Mouse (Mus musculus) lung, postnatal 0 days (tissue): ENCODE measurements around the gene Etv6. TPM values are rescaled to one million over a fixed set of nuclear protein-coding genes. Genes with fewer than 3 reads are reported as not detected.

ENCODE experiments used
- ATAC-seq: fragments of 200-750 bp; cut with Nextera tagmentation; 2 replicates; pipeline ENCODE4 v1.8.0; 2017; ENCODE audit warnings: moderate library complexity
- DNase-seq: peaks from one replicate; pipeline ENCODE4 v3.0.0-alpha.2; 2016; ENCODE audit warnings: low spot score
- H3K27ac ChIP-seq: fragments of 300-500 bp; sonication (generic); 2 replicates; pipeline ENCODE4 v1.5.1; 2014; ENCODE audit warnings: antibody characterized with exemption, mild to moderate bottlenecking, low read length, mixed read lengths
- H3K27me3 ChIP-seq: fragments of 300-500 bp; sonication (generic); replicated peaks from 2 replicates; pipeline ENCODE4 v1.6.1; 2014; ENCODE audit warnings: low read length, mixed read lengths; ENCODE audit not compliant: insufficient read depth
- H3K36me3 ChIP-seq: fragments of 300-500 bp; sonication (generic); 2 replicates; pipeline ENCODE4 v1.6.1; 2014; ENCODE audit warnings: low read length, mixed read lengths; ENCODE audit not compliant: insufficient read depth
- H3K4me1 ChIP-seq: fragments of 300-500 bp; sonication (generic); 2 replicates; pipeline ENCODE4 v1.6.1; 2014; ENCODE audit warnings: antibody characterized with exemption, low read depth, low read length, mixed read lengths; ENCODE audit not compliant: insufficient read depth
- H3K4me2 ChIP-seq: fragments of 300-500 bp; sonication (generic); replicated peaks from 2 replicates; pipeline ENCODE4 v1.6.1; 2014; ENCODE audit warnings: low read depth, mild to moderate bottlenecking, low read length, moderate library complexity, mixed read lengths
- H3K4me3 ChIP-seq: fragments of 300-500 bp; sonication (generic); 2 replicates; pipeline ENCODE4 v1.5.1; 2014; ENCODE audit warnings: low read depth, low read length
- H3K9ac ChIP-seq: fragments of 300-500 bp; sonication (generic); replicated peaks from 2 replicates; pipeline ENCODE4 v1.6.1; 2014; ENCODE audit warnings: low read depth, mild to moderate bottlenecking
- H3K9me3 ChIP-seq: fragments of 300-500 bp; sonication (generic); 2 replicates; pipeline ENCODE4 v1.6.1; 2016; ENCODE audit warnings: low read length, mixed read lengths
- CTCF ChIP-seq: IDR thresholded peaks from 2 replicates; pipeline ENCODE4 v1.5.1; 2016; ENCODE audit warnings: antibody characterized with exemption, mild to moderate bottlenecking
- EP300 ChIP-seq: IDR thresholded peaks from 2 replicates; pipeline ENCODE4 v1.6.1; 2016; ENCODE audit warnings: antibody characterized with exemption, mild to moderate bottlenecking, control low read depth
- WGBS: fragments of 180-500 bp; shearing (Covaris S2); extraction: QIAGEN DNeasy Blood & Tissue Kit; methylation state at CpG from one replicate; pipeline ENCODE4 v1.1.7; 2014; 5-methylcytosine and 5-hydroxymethylcytosine counted together
- polyA plus RNA-seq: library from polyadenylated mRNA; unstranded; fragments of >200 nt; fragmentation: Nextera tagmentation; extraction: Ambion mirVana; gene quantifications from 2 replicates; pipeline ENCODE4 v1.2.1, GENCODE M21; 2015

Gene Etv6
- polyA plus RNA-seq, 1 experiment from 2014 or later, result 5.5 TPM

GRCm38 (mm10) chr6:134210675-134211457 is 175.4 kb downstream of the Etv6 start:
- no peak for ATAC-seq
- no peaks in the 10 kb centered on the region for H3K9me3 ChIP-seq
- peaks cover 17% of the 10 kb centered on the region; the same call in 1 of the 2 replicates for H3K4me1 ChIP-seq
- H3K27me3 ChIP-seq, result no peaks in the 10 kb centered on the region
- H3K4me3 ChIP-seq, result no peak overlapping the region
- peak overlapping the region; percentile 32; the same call in 1 of the 2 replicates for H3K27ac ChIP-seq
- H3K9ac ChIP-seq, result no peak overlapping the region
- TF ChIP-seq CTCF (no peak), EP300 (no peak)
- DNase-seq, result no peak
- WGBS, result 67% methylated on average over 13 of the region's 13 CpGs
- H3K4me2 ChIP-seq, result no peak overlapping the region
- H3K36me3 ChIP-seq, result no peaks in the 10 kb centered on the region

DNA sequence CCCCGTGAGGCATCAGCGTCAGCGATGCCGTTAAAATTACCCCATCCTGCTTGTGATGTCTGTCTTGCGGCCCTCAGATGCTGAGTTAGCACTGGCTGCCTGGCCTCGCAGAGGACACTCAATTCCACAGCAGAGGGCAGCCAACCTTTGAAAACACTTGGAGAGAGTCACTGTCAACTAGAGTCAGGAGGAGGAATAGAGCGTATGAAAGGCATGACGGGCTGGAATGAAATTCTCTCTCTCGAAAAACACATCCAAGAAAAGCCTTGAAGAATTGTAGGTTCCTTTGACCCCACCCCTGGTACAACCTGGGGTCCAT is 175.9 kb downstream of the Etv6 start:
- H3K9me3 ChIP-seq, result no peaks in the 10 kb centered on the region
- ATAC-seq, result peak; percentile 8; the same call in 1 of the 2 replicates
- H3K27me3 ChIP-seq, result no peaks in the 10 kb centered on the region
- TF ChIP-seq CTCF (peak; percentile 39), EP300 (no peak)
- H3K9ac ChIP-seq, result no peak overlapping the region
- H3K4me1 ChIP-seq, result peaks cover 16% of the 10 kb centered on the region; the same call in 1 of the 2 replicates
- peak; percentile 43 for DNase-seq
- H3K4me2 ChIP-seq, result no peak overlapping the region
- H3K4me3 ChIP-seq, result no peak overlapping the region
- 68% methylated on average over 9 of the region's 9 CpGs for WGBS
- no peaks in the 10 kb centered on the region for H3K36me3 ChIP-seq
- H3K27ac ChIP-seq, result 0 out of 2 replicates have a peak overlapping the region, but pooled peaks have one; percentile 32

DNA sequence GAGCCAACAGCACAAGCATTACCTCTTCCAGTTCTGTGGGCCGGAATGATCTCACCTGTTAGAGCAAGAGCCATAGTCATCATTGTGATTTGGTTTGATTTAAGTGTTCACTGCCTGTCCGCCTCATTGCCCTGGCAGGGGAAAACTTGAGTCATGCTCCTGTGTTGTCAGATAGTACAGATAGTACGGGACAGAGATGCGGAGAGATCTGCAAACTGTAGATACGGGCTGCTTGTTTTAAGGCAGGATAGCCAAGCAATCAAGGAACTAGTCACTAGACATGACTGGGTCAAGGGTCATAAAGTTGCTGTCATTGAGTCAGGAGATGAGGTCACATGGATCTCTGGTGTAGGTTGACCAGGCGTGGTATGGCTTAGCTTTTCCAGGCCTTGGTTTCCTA is 182.2 kb downstream of the Etv6 start:
- no peaks in the 10 kb centered on the region for H3K9me3 ChIP-seq
- no peaks in the 10 kb centered on the region for H3K36me3 ChIP-seq
- 95% methylated on average over 6 of the region's 6 CpGs for WGBS
- H3K27ac ChIP-seq, result no peak overlapping the region
- no peak overlapping the region for H3K4me3 ChIP-seq
- no peak for TF ChIP-seq CTCF
- TF ChIP-seq EP300, result no peak
- peaks cover 13% of the 10 kb centered on the region; the same call in 1 of the 2 replicates for H3K4me1 ChIP-seq
- no peak overlapping the region for H3K9ac ChIP-seq
- H3K27me3 ChIP-seq, result no peaks in the 10 kb centered on the region
- DNase-seq (no peak), ATAC-seq (no peak)
- no peak overlapping the region for H3K4me2 ChIP-seq

- Histone ChIP-seq H3K9ac (no peak overlapping the region), H3K27ac (no peak overlapping the region), H3K4me3 (no peak overlapping the region), H3K9me3 (no peaks in the 10 kb centered on the region), H3K36me3 (no peaks in the 10 kb centered on the region), H3K4me1 (peaks cover 13% of the 10 kb centered on the region; the same call in 1 of the 2 replicates), H3K4me2 (no peak overlapping the region), H3K27me3 (no peaks in the 10 kb centered on the region)
- DNase-seq (no peak), ATAC-seq (no peak)
- no peak for TF ChIP-seq EP300
- no peak for TF ChIP-seq CTCF
- WGBS, result 76% methylated on average over 3 of the region's 3 CpGs
Measured at GRCm38 (mm10) chr6:134218441-134218840, 182.9 kb downstream of the Etv6 start.

- Histone ChIP-seq H3K4me2 (no peak overlapping the region), H3K4me3 (no peak overlapping the region), H3K4me1 (peaks cover 13% of the 10 kb centered on the region; the same call in 1 of the 2 replicates), H3K36me3 (no peaks in the 10 kb centered on the region), H3K9ac (no peak overlapping the region), H3K27ac (no peak overlapping the region), H3K9me3 (no peaks in the 10 kb centered on the region), H3K27me3 (no peaks in the 10 kb centered on the region)
- no peak for ATAC-seq
- peak; percentile 69 for DNase-seq
- WGBS, result 19% methylated on average over 6 of the region's 6 CpGs
- TF ChIP-seq EP300 (no peak), CTCF (no peak)
Measured at GRCm38 (mm10) chr6:134219358-134219757, 183.9 kb downstream of the Etv6 start.

DNA sequence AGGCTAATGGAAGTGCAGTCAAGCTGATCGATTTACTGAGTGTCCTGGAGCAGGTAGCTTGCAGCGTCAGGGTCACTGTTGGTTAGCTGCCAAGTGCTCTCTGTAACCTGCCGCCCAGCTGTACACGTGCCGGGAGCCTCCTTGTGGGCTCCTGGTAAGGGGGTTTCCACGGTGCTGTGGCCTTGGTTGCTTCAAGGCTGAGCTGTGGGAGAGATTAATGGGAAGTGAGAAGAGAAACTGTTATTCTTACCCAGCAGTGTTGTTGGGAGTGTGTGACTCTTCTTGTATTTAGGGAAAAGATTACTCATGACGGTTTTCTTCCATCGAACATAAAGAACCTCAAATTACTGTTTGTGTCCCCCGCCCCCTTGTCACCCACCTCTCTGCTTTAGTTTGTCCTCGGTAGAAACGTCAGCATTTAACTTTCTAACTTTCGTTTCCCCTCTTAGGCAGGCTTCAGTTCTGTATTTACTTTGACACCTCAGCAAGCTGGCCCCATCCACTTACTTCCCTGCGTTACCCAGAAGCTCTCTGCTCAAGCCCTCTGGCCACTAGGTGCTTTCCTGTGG is 184.8 kb downstream of the Etv6 start:
- H3K9ac ChIP-seq, result no peak overlapping the region
- TF ChIP-seq CTCF (no peak), EP300 (no peak)
- no peak overlapping the region for H3K4me2 ChIP-seq
- no peaks in the 10 kb centered on the region for H3K9me3 ChIP-seq
- H3K27ac ChIP-seq, result no peak overlapping the region
- ATAC-seq (no peak), DNase-seq (no peak)
- WGBS, result 40% methylated on average over 13 of the region's 13 CpGs
- no peaks in the 10 kb centered on the region for H3K36me3 ChIP-seq
- H3K27me3 ChIP-seq, result no peaks in the 10 kb centered on the region
- H3K4me1 ChIP-seq, result peaks cover 13% of the 10 kb centered on the region; the same call in 1 of the 2 replicates
- H3K4me3 ChIP-seq, result no peak overlapping the region
